Mouse (Mus musculus) heart, embryonic 11.5 days (tissue): ENCODE data around the gene Krtap12-1. TPM values are rescaled to one million over a fixed set of nuclear protein-coding genes. Genes with fewer than 3 reads are reported as not detected.
"Not testable (repeated sequence)": the region's sequence is repeated elsewhere in the genome, so short reads cannot be mapped to it uniquely, and the experiment has no call there.

Experiments
- ATAC-seq: fragments of 200-750 bp; cut with Nextera tagmentation; replicated peaks from 2 replicates; pipeline ENCODE4 v1.8.0; 2017; ENCODE audit warnings: moderate library complexity; ENCODE audit not compliant: insufficient number of reproducible peaks, low FRiP score, low TSS enrichment
- H3K27ac ChIP-seq: fragments of 300-500 bp; sonication (generic); 2 replicates; pipeline ENCODE4 v1.5.1; 2014; ENCODE audit warnings: mild to moderate bottlenecking, low read depth, low read length
- H3K27me3 ChIP-seq: fragments of 300-500 bp; sonication (generic); 2 replicates; pipeline ENCODE4 v1.6.1; 2014; ENCODE audit warnings: mild to moderate bottlenecking, low read length, mixed read lengths; ENCODE audit not compliant: control insufficient read depth, insufficient read depth
- H3K36me3 ChIP-seq: fragments of 300-500 bp; sonication (generic); 2 replicates; pipeline ENCODE4 v1.6.1; 2014; ENCODE audit warnings: mild to moderate bottlenecking, low read length, moderate library complexity, mixed read lengths; ENCODE audit not compliant: control insufficient read depth, insufficient read depth
- H3K4me1 ChIP-seq: fragments of 300-500 bp; sonication (generic); 2 replicates; pipeline ENCODE4 v1.6.1; 2014; ENCODE audit warnings: low read length; ENCODE audit not compliant: control insufficient read depth, insufficient read depth
- H3K4me2 ChIP-seq: fragments of 300-500 bp; sonication (generic); 2 replicates; pipeline ENCODE4 v1.6.1; 2014; ENCODE audit warnings: mild to moderate bottlenecking, moderate library complexity
- H3K4me3 ChIP-seq: fragments of 300-500 bp; sonication (generic); 2 replicates; pipeline ENCODE4 v1.5.1; 2014; ENCODE audit warnings: low read depth, low read length
- H3K9ac ChIP-seq: fragments of 300-500 bp; sonication (generic); 2 replicates; pipeline ENCODE4 v1.6.1; 2014; ENCODE audit warnings: mild to moderate bottlenecking, low read depth, low read length, moderate library complexity
- H3K9me3 ChIP-seq: fragments of 300-500 bp; sonication (generic); replicated peaks from 2 replicates; pipeline ENCODE4 v1.6.1; 2016; ENCODE audit warnings: low read length; ENCODE audit not compliant: control insufficient read depth
- WGBS: fragments of 180-500 bp; shearing (Covaris S2); extraction: QIAGEN DNeasy Blood & Tissue Kit; methylation state at CpG from one replicate; pipeline ENCODE4 v1.1.7; 2014; ENCODE audit not compliant: insufficient replicate concordance; 5-methylcytosine and 5-hydroxymethylcytosine counted together
- polyA plus RNA-seq: library from polyadenylated mRNA; unstranded; fragments of >200 nt; fragmentation: Nextera tagmentation; extraction: Ambion mirVana; gene quantifications from 2 replicates; pipeline ENCODE4 v1.2.1, GENCODE M21; 2014

The Krtap12-1 gene
- polyA plus RNA-seq, 1 experiment from 2014 or later = not detected

GRCm38 (mm10) chr10:77759582-77759981 lies 39.2 kb downstream of the Krtap12-1 start, which contains the start of gene Gm3233:
Gene Gm3233 (minus strand): TSS chr10:77759682.
- H3K4me2 ChIP-seq, H3K36me3 ChIP-seq, H3K9me3 ChIP-seq, H3K27ac ChIP-seq, H3K4me3 ChIP-seq, H3K4me1 ChIP-seq, ATAC-seq, H3K9ac ChIP-seq, H3K27me3 ChIP-seq: not testable (repeated sequence)
- WGBS = no CpG with 5 or more reads among the region's 1 CpGs

GRCm38 (mm10) chr10:77769727-77770126 lies 49.3 kb downstream of the Krtap12-1 start:
- Histone ChIP-seq H3K27ac (no peak overlapping the region), H3K4me3 (no peak overlapping the region), H3K9me3 (no peaks in the 10 kb centered on the region), H3K36me3 (no peaks in the 10 kb centered on the region), H3K9ac (no peak overlapping the region), H3K27me3 (no peaks in the 10 kb centered on the region), H3K4me1 (no peaks in the 10 kb centered on the region), H3K4me2 (no peak overlapping the region)
- 68% methylated on average over 1 of the region's 1 CpGs for WGBS
- no peak for ATAC-seq

Other genes with a start within 250 kb of the Krtap12-1 start
- 26.2 and 28.1 TPM in 2 replicates for gene Fam207a, start 204.8 kb upstream of the Krtap12-1 start, polyA plus RNA-seq
- 2.3 and 2.4 TPM in 2 replicates for gene Itgb2, start 190.3 kb upstream of the Krtap12-1 start, polyA plus RNA-seq
- gene Pttg1ip, start 138.9 kb upstream of the Krtap12-1 start, polyA plus RNA-seq = 108 and 113 TPM in 2 replicates
- 165 and 212 TPM in 2 replicates for gene Sumo3, start 114.5 kb upstream of the Krtap12-1 start, polyA plus RNA-seq
- gene Gm49325, start 114.4 kb upstream of the Krtap12-1 start, polyA plus RNA-seq = not detected in 2 replicates
- 38.0 and 42.9 TPM in 2 replicates for gene Ube2g2, start 98.3 kb upstream of the Krtap12-1 start, polyA plus RNA-seq
- gene Tspear, start 34.0 kb upstream of the Krtap12-1 start, polyA plus RNA-seq = not detected in 2 replicates
- not detected in 2 replicates for gene Gm19402, start 29.8 kb upstream of the Krtap12-1 start, polyA plus RNA-seq
- gene Gm9508, start 23.4 kb upstream of the Krtap12-1 start, polyA plus RNA-seq = not detected in 2 replicates
- not detected in 2 replicates for gene Gm10272, start 14.0 kb upstream of the Krtap12-1 start, polyA plus RNA-seq
- not detected in 2 replicates for gene Gm10024, start 9.1 kb upstream of the Krtap12-1 start, polyA plus RNA-seq
- not detected in 2 replicates for gene Gm10142, start 4.8 kb upstream of the Krtap12-1 start, polyA plus RNA-seq
- gene Gm10100, start 5.9 kb downstream of the Krtap12-1 start, polyA plus RNA-seq = not detected in 2 replicates
- gene Gm18596, start 22.0 kb downstream of the Krtap12-1 start, polyA plus RNA-seq = not detected in 2 replicates
- not detected in 2 replicates for gene Gm9736, start 30.8 kb downstream of the Krtap12-1 start, polyA plus RNA-seq
- not detected in 2 replicates for gene Gm3233, start 39.1 kb downstream of the Krtap12-1 start, polyA plus RNA-seq
- gene Gm3238, start 50.7 kb downstream of the Krtap12-1 start, polyA plus RNA-seq = not detected in 2 replicates
- not detected in 2 replicates for gene Gm7138, start 56.3 kb downstream of the Krtap12-1 start, polyA plus RNA-seq
- gene Gm3250, start 61.9 kb downstream of the Krtap12-1 start, polyA plus RNA-seq = not detected in 2 replicates
- gene Gm7137, start 67.6 kb downstream of the Krtap12-1 start, polyA plus RNA-seq = not detected in 2 replicates
- gene Gm9639, start 74.5 kb downstream of the Krtap12-1 start, polyA plus RNA-seq = not detected in 2 replicates
- gene Gm19668, start 78.5 kb downstream of the Krtap12-1 start, polyA plus RNA-seq = not detected in 2 replicates
- gene Gm9507, start 91.2 kb downstream of the Krtap12-1 start, polyA plus RNA-seq = not detected in 2 replicates
- gene Gm2696, start 94.1 kb downstream of the Krtap12-1 start, polyA plus RNA-seq = not detected in 2 replicates
- not detected in 2 replicates for gene Krtap10-4, start 106.5 kb downstream of the Krtap12-1 start, polyA plus RNA-seq
- not detected in 2 replicates for gene Krtap10-10, start 115.3 kb downstream of the Krtap12-1 start, polyA plus RNA-seq
- gene Gm36176, start 126.2 kb downstream of the Krtap12-1 start, polyA plus RNA-seq = not detected in 2 replicates
- not detected in 2 replicates for gene Gm10318, start 132.3 kb downstream of the Krtap12-1 start, polyA plus RNA-seq
- gene Gm3285, start 141.4 kb downstream of the Krtap12-1 start, polyA plus RNA-seq = not detected in 2 replicates
- 1.5 and 1.8 TPM in 2 replicates for gene Lrrc3, start 181.9 kb downstream of the Krtap12-1 start, polyA plus RNA-seq
- gene Trpm2, start 250.0 kb downstream of the Krtap12-1 start, polyA plus RNA-seq = 0.07 and 0.13 TPM in 2 replicates